Mouse (Mus musculus): ENCODE results near the gene Ier3.
A peak's percentile ranks its signal among the peaks of the same experiment; 100 is the strongest.

Gene Ier3

GRCm38 (mm10) chr17:35821439-35822430, at the start of gene Ier3:
Ier3 (plus strand) TSS chr17:35821684.
- DNase-seq: peak; percentile 66

GRCm38 (mm10) chr17:35776811-35777609, 44.5 kb upstream of the Ier3 start:
- DNase-seq: peak; percentile 90

- no peak for DNase-seq
These were observed 42.5 kb upstream of the Ier3 start for GRCm38 (mm10) chr17:35778965-35779364.

- no peak for DNase-seq
These were observed 41.8 kb upstream of the Ier3 start for GRCm38 (mm10) chr17:35779466-35780205.

GRCm38 (mm10) chr17:35780362-35780761, 41.1 kb upstream of the Ier3 start:
- no peak for DNase-seq

- no peak for DNase-seq
These were observed 39.1 kb upstream of the Ier3 start for GRCm38 (mm10) chr17:35782398-35782797.

GRCm38 (mm10) chr17:35782924-35783323, 38.6 kb upstream of the Ier3 start:
- DNase-seq: no peak

GRCm38 (mm10) chr17:35783944-35784343, 37.5 kb upstream of the Ier3 start:
- peak; percentile 73 for DNase-seq

- DNase-seq: no peak
These were observed 36.3 kb upstream of the Ier3 start for GRCm38 (mm10) chr17:35785140-35785539.

- DNase-seq: no peak
These were observed 34.0 kb upstream of the Ier3 start for GRCm38 (mm10) chr17:35787493-35787892.

GRCm38 (mm10) chr17:35788025-35788424, 33.5 kb upstream of the Ier3 start:
- no peak for DNase-seq

GRCm38 (mm10) chr17:35790933-35791332, 30.6 kb upstream of the Ier3 start:
- no peak for DNase-seq

- no peak for DNase-seq
These were observed 28.6 kb upstream of the Ier3 start for GRCm38 (mm10) chr17:35792837-35793236.

GRCm38 (mm10) chr17:35795099-35795498, 26.4 kb upstream of the Ier3 start:
- DNase-seq: no peak

GRCm38 (mm10) chr17:35795656-35796055, 25.8 kb upstream of the Ier3 start:
- DNase-seq: no peak

- no peak for DNase-seq
These were observed 24.6 kb upstream of the Ier3 start for GRCm38 (mm10) chr17:35796835-35797234.

- no peak for DNase-seq
These were observed 20.6 kb upstream of the Ier3 start for GRCm38 (mm10) chr17:35800905-35801304.

- no peak for DNase-seq
These were observed 18.5 kb upstream of the Ier3 start for GRCm38 (mm10) chr17:35803020-35803419.

- no peak for DNase-seq
These were observed 17.6 kb upstream of the Ier3 start for GRCm38 (mm10) chr17:35803858-35804399.

- DNase-seq: no peak
These were observed 13.4 kb upstream of the Ier3 start for GRCm38 (mm10) chr17:35808073-35808472.

GRCm38 (mm10) chr17:35809395-35809794, 12.1 kb upstream of the Ier3 start:
- DNase-seq: no peak

- DNase-seq: no peak
These were observed 10.4 kb upstream of the Ier3 start for GRCm38 (mm10) chr17:35810900-35811648.
